Mouse (Mus musculus) ovary, postnatal 10 days (tissue): ENCODE results near the gene Nucks1.

ENCODE experiments used
- DNase-seq: peaks from one replicate; pipeline ENCODE4 v3.0.0; 2022; ENCODE audit warnings: low spot score

The Nucks1 gene

GRCm38 (mm10) chr1:131922100-131922499 lies 11.8 kb downstream of the Nucks1 start:
- DNase-seq, result no peak

GRCm38 (mm10) chr1:131933471-131933870 lies 23.1 kb downstream of the Nucks1 start:
- no peak for DNase-seq

GRCm38 (mm10) chr1:131937659-131938305 lies 27.4 kb downstream of the Nucks1 start:
- no peak for DNase-seq

GRCm38 (mm10) chr1:131938811-131939210 lies 28.5 kb downstream of the Nucks1 start:
- no peak for DNase-seq

- DNase-seq, result no peak
These were observed 30.4 kb downstream of the Nucks1 start for GRCm38 (mm10) chr1:131940711-131941244.

GRCm38 (mm10) chr1:131941501-131941900 lies 31.2 kb downstream of the Nucks1 start:
- no peak for DNase-seq

- no peak for DNase-seq
These were observed 32.6 kb downstream of the Nucks1 start for GRCm38 (mm10) chr1:131942621-131943590.

GRCm38 (mm10) chr1:131945674-131946440 lies 35.5 kb downstream of the Nucks1 start:
- no peak for DNase-seq

- no peak for DNase-seq
These were observed 36.3 kb downstream of the Nucks1 start for GRCm38 (mm10) chr1:131946462-131947215.

GRCm38 (mm10) chr1:131947997-131948525 lies 37.7 kb downstream of the Nucks1 start:
- DNase-seq, result no peak

GRCm38 (mm10) chr1:131954242-131954865 lies 44.0 kb downstream of the Nucks1 start:
- no peak for DNase-seq

GRCm38 (mm10) chr1:131955131-131955757 lies 44.9 kb downstream of the Nucks1 start:
- DNase-seq, result no peak

GRCm38 (mm10) chr1:131957416-131957815 lies 47.1 kb downstream of the Nucks1 start:
- DNase-seq, result no peak

GRCm38 (mm10) chr1:131961004-131961403 lies 50.7 kb downstream of the Nucks1 start:
- DNase-seq, result no peak

- no peak for DNase-seq
These were observed 52.3 kb downstream of the Nucks1 start, which contains the start of gene Slc45a3 for GRCm38 (mm10) chr1:131962606-131963084. Gene Slc45a3 (plus strand): TSS chr1:131962967.

GRCm38 (mm10) chr1:131963085-131963951 lies 53.0 kb downstream of the Nucks1 start:
- no peak for DNase-seq

GRCm38 (mm10) chr1:131964100-131964499 lies 53.8 kb downstream of the Nucks1 start:
- no peak for DNase-seq

- no peak for DNase-seq
These were observed 54.2 kb downstream of the Nucks1 start for GRCm38 (mm10) chr1:131964580-131964979.

- no peak for DNase-seq
These were observed 55.5 kb downstream of the Nucks1 start for GRCm38 (mm10) chr1:131965818-131966217.
